Mouse (Mus musculus) ES-Bruce4 (cell line): ENCODE measurements around the gene Acacb.

Experiments used
- CTCF ChIP-seq: IDR thresholded peaks from one replicate; pipeline ENCODE4 v1.8.1; 2011; ENCODE audit warnings: low read depth, low read length
- EP300 ChIP-seq: IDR thresholded peaks from 2 replicates; pipeline ENCODE4 v1.6.1; 2011; ENCODE audit warnings: low read depth, low read length; ENCODE audit not compliant: insufficient read depth
- POLR2A ChIP-seq: IDR thresholded peaks from one replicate; pipeline ENCODE4 v1.8.1; 2011; ENCODE audit warnings: low read length; ENCODE audit not compliant: insufficient read depth

GRCm38 (mm10) chr5:114228901-114229300 is 82.6 kb downstream of the Acacb start:
- TF ChIP-seq CTCF (no peak), EP300 (no peak), POLR2A (no peak)
